Mouse (Mus musculus): ENCODE measurements around the gene Mfap1a.
A peak's percentile ranks its signal among the peaks of the same experiment; 100 is the strongest.
"Not testable (repeated sequence)": the region's sequence is repeated elsewhere in the genome, so short reads cannot be mapped to it uniquely, and the experiment has no call there.

Gene Mfap1a

DNA sequence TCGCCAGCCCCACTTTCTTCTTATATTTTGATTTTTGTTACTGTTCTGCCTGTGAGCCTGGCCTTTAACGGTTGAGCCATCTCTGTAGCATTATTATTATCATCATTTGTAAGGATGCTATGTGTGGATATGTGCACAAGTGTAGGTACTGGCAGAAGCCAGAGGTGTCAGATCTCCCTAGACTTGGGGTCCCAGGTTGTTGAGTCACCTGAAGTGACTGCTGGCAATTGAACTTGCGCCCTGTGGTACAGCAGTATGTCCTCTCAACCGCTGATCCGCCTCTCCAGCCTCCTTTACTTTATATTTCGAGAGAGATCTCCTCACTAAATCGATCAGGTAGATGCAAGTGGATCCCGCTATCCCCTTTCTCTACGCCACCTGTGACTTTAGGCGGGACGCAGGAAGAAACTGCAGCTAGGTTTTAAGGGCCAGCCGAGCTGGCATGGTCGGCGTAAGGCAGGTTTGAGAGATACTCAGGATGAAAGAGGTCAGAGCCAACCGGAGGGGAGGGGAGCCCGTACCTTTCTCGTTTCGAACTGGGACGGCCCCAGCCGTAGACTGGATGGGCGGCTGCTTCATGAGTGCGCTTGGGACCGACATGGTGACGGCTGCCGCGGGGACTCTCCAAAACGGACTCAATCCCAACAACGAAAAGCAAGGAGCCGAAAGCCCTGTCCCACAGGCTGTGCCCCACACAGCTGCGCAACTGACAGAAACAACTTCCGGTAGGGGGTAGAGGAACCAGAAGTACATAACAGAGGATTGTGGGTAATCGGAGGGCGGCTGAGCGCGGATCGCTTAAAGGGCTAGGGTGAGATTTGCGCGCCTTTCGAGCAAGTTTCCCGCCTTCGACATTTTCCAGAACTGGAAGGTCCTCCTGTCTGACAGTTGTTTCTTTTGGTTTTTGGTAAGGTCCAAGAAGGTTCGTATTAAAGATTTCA is at the start of gene Mfap1a, which contains the start of gene Wdr76:
Gene Mfap1a (minus strand): TSS at position 724 of the 941 bp plus-strand sequence.
Gene Wdr76 (plus strand): TSS at position 782 of the 941 bp plus-strand sequence.
- DNase-seq, result peak; percentile 89

DNA sequence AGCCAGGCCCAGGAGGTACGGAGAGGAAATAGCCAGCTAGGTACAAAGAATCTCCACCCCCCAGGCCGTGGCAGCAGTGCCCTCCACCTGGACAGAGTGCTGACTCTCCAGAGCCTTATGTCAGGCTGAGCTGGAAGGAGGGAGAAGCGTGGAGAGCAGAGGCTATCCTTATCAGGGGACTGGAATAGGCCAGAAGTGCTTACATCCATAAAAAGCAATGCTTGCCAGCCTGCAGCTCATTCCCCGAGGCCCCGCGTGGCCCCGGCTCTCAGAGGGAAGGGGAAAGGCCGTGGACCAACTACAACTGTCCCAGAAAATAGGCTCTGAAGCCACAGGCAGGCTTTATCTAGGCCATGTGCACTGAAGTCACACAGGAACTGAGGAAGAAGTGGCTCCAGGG is 44.8 kb upstream of the Mfap1a start:
- DNase-seq, result no peak

DNA sequence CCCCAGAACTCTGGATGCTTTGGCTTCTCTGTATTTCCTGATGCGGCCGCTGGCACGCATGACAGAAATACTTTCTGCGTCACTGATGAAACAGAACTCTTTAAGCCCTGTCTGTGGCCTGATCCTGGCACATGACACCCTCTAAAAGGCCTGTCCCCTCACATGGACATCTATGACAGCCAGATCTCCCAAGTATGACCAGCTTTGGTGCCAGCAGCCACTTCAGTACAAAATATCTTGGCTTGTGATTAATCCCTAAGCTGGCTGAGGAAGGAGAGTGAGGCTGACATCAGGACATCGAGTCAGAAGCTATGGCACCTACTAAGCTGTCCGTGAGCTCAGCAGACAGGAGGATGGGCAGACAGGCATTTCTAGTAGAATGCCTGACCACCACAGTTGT is 43.2 kb upstream of the Mfap1a start:
- DNase-seq, result no peak

DNA sequence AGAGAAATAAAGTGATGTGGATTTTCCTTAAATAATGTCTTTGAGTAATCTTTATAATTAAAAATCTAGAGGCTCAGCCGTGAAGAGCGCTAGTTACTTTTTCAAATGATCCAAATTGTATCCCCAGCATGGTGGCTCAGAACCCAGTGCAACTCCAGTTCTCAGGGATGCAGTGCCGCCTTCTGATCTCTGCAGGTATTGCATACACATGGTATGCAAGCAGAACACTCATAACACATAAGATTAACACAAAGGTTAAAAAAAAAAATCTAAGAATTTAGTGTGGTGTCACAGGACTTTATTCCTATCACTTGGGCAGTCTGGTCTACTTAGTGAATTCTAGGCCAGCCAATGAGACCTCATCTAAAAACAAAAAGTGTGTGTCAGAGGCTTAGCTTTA is 38.4 kb upstream of the Mfap1a start:
- no peak for DNase-seq

DNA sequence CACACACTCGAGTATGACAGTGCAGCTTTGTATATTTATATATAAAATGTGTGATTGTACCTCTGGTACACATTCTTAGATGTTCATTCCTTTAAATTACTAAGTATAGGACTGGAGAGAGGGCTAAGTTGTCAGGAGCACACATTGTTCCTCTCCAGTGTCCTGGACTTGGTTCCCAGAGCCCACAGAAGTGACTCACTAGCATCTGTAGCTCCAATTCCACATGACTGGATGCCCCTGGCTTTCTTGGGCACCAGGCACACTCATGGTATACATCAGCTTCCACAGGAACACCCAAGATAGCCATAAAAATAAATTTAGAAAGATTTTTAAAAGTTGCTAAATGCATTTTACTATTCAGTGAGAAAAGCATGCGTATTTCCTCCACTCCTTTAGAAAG is 18.6 kb upstream of the Mfap1a start:
- no peak for DNase-seq

DNA sequence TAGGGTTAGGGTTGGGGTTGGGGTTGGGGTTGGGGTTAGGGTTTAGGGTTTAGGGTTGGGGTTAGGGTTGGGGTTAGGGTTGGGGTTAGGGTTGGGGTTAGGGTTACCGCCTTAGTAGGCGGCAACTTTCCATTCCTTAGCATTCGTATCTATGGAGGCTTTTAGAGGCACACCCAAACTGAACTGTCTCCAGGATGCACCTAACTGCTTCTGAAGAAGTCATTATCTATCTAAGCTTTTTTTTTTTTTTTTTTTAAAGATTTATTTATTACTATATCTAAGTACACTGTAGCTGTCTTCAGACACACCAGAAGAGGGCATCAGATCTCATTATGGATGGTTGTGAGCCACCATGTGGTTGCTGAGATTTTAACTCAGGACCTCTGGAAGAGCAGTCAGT is 16.4 kb upstream of the Mfap1a start:
- not testable (repeated sequence) for DNase-seq

DNA sequence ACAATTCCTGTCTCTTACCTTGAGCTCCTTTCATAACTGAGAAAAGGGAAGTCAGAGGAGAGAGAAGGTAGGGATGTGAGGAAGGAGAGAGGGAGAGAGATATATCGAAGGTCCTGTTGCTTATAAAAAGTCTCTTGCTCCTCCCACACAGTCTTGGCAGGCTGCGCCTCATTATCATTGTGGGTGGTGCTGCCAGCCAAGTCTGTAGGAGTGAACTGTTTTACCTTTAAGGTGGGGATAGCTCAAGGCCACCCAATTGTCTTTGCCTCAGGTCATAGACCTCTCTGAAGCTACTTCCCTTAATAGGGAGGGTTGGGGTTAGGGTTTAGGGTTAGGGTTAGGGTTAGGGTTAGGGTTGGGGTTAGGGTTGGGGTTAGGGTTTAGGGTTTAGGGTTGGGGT is 15.5 kb upstream of the Mfap1a start:
- DNase-seq, result no peak

DNA sequence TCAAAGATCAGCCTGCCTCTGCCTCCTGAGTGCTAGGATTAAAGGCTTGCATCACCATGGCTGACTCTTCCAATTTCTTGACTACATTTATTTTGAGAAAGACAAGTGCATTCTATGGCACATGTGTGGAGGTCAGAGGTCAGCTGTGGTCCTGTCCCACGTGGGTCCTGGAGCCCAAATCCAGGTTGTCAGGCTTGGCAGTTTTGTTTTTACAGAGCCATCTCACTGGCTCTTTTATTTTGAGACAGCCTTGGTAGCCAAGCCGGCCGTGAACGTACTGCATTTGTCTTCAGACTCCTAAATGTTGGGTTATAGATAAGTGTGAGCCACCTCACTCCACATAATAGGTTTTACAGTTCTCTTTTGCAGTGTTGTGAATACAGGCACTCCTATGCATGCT is 12.2 kb upstream of the Mfap1a start:
- not testable (repeated sequence) for DNase-seq

DNA sequence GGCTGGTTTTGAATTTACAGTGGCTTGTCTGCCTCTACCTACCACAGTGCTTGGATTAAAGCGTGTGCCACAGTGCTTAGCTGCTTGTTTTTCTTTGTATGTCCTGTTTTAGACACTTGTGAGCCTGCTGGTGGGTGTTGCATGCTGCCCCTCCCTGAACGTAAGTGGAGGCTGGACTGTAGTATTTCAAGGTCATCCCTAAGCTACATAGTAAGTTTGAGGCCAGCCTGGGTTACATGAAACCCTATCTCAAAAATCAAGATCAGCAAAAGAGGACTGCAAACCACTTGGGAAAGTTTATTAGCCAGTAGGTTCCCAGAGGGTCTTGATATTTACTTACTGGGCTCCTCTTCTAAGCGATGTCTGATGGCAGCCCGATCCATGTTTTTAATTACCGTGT is 11.6 kb upstream of the Mfap1a start:
- DNase-seq, result no peak

DNA sequence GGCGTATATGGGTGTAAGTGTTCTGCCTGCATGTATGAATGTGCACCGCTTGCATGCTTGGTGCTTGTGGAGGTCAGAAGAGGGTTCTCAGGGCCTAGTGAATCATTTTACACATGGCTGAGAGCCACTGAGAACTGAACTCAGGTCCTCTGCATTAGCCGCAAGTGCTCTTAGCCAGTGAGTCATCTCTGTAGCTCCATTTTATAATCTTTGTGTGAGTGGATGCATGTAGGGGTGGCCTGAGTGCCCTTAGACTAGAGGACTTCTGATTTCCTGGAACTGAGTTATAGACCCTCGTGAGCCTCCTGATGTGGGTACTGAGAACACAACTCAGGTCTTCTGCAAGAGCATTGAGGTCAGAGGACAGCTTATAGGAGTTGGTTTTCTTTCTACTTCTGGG is 7.7 kb upstream of the Mfap1a start:
- no peak for DNase-seq

DNA sequence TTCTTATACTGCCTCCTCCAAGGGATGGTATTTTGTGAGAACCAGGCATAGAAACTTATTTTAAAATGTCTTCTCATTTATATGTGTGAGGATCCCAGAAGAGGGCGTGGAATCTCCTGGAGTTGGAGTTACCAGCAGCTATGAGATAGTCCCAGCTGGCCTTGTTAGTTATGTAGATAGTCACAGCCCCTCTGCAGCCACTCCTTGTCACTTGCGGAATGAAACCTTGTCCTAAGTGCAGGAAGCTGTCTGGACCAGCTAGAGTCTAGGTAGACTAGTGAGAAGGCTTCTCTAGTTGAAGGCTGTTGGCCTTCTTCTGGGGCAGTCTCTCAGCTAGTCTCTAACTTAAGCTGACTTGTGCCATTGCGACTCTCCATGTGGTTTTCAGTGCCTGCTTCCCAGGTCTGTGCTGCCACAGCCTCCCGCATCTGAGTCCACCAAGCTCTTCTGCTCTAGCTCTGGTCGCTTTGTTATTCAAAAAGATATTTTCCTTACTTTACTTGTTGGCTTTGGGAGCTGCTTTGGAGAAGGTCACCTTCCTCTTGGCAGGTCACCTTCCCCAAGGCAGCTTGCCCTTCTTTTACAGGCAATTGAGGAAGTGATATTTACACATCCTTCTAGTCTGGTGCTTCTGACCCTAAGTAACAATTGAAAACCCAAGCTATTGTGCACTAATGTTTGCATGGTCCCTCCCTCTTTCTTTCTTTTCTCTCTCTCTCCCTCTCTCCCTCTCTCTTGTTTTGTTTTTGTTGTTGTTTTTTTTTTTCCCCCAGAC is 6.7 kb upstream of the Mfap1a start:
- not testable (repeated sequence) for DNase-seq

DNA sequence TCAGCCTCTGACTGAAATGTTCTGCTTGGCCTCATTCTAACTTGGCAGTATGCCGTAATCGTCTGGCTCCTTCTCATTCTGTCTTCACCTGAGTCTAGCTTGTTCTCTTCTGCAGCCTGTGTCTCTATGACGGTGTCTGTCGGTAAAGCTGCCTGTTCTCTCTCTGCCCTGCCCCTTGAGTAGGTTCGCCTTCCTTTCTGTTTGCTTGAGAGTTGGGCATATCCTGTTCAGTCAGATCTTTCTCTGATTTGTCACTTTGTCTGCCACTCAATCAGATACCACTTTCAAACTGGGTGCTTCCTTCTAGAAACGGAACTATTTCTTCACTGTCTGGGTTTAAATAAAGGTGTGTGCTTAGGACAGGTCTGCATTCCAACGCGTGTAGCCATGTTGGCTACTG is 4.9 kb upstream of the Mfap1a start:
- peak; percentile 14 for DNase-seq

DNA sequence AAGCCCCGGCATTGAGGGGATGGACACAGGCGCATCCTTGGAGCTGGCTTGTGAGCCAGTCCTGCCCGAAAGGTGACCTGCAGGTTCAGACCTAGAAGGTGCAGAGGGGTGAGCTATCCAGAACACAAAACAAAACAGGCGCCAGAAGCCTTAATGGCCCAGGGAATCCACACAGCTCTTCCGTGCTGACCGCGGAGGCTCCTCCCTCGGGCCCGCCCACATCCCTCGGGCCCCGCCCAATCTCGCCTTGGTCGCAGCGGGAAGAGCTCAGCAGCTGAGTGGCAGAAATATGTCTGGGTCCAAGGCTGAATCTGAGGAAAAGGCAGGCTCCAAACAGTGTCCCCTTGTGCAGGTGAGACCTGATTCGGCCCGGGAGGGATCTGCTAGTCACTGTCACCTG is 3.1 kb upstream of the Mfap1a start:
- peak; percentile 43 for DNase-seq

DNA sequence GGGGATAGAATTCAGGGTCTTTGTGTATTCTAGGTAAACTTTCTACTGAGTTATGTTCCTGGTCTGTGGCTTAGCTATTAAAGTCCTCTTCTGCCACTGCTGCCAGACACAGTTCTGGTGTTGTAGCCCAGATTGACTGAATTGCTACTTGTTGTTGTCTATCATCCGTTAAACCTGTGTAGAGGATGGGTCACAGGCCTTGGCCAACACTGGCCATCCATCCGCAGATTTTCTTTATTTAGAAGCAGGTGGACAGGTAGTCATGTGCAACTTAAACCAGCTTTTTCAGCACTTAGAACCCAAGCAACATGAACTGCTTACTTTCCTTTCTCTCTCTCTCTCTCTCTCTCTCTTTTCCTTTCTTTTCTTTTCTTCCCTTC is 1.5 kb upstream of the Mfap1a start:
- DNase-seq, result no peak

DNA sequence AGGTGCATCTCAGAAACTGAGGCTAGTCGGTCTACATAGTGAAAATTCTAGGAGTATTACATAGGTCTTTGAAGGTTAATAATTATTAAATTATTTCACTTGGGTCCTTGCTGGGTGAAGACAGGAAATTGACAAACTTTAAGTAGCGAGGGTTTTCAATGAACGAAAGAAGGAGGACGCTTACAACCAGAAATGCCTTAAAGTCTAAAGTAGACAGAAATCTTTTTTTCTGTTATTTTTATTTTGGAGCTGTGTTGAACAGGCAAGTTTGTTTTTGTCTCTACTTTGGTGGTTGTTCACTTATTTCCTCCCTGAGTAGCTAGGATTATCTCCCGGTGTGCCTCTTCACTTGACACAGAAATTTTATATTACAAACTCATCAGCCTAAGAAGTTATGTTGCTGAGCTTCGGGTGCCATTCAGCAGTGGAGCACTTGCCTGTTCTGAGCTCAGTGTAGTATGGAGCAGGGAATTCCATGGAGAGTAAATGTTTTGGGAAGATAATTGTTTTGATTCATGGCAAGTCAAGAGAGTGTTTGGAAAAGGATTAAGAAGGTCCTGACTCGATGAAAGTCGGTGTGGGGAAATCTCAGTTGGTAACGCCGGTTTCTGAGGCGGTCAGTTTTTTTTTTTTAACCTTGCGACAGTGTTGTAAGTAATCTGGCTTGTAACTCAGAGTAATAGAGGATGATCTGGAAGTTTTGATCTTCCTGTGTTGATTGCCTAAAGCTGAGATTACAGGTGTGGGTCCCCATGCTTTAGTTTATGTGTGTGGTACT is 897 bp upstream of the Mfap1a start:
- no peak for DNase-seq

DNA sequence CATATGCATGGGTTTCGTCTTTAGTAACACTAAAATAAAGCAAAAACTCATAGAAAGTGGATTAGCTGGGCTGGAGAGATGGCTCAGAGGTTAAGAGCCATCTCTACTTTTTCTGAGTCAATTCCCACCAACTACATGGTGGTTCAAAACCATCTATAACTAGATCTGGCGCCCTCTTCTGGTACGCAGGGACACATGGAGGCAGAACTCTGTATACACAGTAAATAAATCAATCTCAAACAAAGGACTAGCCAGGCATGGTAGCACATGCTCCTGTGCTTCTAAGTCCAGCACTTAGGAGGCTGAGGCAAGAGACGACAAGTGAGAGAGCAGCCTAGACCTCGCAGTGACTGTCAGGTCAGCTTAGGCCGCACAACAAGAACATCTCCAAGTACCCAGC is 4.9 kb downstream of the Mfap1a start:
- DNase-seq, result not testable (repeated sequence)

DNA sequence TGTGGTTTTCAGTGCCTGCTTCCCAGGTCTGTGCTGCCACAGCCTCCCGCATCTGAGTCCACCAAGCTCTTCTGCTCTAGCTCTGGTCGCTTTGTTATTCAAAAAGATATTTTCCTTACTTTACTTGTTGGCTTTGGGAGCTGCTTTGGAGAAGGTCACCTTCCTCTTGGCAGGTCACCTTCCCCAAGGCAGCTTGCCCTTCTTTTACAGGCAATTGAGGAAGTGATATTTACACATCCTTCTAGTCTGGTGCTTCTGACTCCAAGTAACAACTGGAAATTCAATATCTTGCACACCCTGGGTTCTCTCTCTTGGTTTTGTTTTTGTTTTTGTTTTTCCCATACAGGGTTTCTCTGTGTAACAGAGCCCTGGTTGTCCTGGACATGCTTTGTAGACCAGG is 22.1 kb downstream of the Mfap1a start:
- not testable (repeated sequence) for DNase-seq

DNA sequence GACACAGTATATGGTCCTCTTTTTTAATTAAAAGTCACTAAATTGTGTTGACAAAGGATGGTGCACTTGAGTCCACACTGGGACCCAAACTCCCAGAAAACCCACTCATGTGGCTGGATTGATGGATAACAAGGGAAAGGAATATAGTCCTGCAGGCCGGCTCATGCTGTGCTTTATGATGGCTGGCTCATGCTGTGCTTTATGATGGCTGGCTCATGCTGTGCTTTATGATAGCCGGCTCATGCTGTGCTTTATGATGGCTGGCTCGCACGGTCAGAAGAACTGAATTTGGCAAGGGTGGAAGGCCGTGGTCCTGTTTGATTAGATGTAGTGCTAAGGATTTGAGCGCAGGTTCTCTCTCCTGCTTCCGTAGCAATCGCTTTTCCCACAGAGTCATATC is 22.9 kb downstream of the Mfap1a start:
- no peak for DNase-seq

DNA sequence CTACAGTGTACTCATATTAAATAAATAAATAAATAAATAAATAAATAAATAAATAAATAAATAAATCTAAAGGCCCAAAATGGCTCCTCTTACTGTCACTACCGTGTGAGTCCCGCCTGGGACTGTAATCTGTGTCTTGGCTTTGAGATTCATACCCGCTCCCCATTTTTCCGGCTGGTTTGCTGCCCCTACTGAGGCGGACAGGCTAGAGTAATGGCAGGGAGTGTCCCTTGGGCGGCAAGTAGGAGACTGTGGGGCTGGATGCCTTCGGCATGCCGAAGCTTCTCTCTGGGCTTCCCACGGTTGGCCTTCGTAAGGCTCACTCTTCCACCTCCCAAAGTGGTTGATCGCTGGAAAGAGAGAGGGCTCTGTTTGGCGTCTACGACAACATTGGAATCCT is 25.5 kb downstream of the Mfap1a start:
- DNase-seq, result not testable (repeated sequence)

DNA sequence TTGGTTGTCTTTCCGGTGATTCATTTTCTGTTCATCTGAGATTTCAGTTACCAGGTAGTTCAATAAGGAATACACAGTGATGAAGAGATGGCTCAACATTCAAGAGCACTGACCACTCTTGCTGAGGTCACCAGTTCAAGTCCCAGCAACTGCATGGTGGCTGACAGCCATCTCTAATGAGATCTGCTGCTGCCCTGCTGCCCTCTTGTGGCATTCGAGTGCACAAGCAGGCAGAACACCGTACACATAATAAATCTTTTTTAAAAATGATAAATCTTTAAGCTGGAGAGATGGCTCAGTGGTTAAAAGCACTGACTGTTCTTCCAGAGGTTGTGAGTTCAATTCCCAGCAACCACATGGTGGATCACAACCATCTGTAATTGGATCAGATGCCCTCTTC is 26.0 kb downstream of the Mfap1a start:
- peak; percentile 43 for DNase-seq

DNA sequence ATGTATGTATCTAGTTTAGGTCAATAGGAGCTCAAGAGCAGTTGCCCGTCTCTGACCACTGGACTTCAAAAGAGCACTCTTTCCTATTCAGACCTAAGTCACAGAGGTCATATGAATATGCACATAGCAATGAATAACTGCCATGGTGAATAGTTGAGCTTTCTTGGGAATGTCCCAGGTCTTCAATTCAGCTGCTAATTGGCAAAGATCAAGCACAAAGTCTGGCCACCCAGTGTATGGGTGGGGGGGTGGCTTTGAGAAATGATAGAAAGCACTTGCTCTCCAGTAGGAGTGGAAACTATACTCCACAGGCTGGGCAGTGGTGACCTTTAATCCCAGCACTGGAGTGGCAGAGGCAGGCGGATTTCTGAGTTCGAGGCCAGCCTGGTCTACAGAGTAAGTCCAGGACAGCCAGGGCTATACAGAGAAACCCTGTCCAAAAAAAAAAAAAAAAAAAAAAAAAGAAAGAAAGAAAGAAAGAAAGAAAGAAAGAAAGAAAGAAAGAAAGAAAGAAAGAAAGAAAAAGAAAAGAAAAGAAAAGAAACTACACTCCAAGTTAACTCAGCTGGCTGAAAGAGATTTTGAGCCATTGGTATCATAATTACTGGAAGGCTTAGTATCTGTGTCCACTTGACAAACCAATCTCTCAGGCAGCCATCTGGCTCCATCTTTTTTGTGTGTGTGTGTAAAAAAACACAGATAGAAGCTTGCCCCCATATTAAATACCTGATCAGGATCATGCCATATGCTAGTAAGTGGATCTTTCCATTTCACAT is 28.8 kb downstream of the Mfap1a start:
- no peak for DNase-seq

DNA sequence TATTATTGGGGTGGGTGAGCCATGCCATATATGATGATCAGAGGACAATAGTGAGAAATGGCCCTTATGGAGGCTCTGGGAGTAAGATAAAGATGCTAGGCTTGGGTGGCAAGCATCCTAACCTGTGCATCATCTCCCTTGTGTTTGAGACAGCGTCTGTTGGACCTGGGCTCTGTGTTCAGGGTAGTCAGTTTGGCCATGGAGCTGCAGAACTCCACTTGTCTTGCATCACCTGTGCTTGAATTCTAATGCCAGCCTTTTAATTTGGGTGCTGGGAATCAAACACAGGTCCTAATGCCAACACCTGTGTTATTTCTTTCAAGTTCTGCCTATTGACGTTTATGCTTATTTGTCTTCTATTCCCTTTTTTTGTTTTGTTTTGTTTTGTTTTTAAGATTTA is 31.2 kb downstream of the Mfap1a start:
- DNase-seq, result not testable (repeated sequence)

DNA sequence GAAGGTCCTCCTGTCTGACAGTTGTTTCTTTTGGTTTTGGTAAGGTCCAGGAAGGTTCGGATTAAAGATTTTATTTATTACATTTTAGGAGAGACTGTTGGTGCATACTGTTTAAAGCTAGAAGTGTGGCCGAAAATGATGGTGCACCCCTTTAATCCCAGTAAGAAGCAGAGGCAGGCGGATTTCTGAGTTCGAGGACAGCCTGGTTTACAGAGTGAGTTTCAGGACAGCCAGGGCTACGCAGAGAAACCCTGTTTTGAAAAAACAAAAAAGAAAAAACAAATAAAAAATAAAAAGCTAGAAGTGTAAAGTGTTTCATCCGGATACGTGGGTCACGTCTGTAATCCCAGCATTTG is 32.3 kb downstream of the Mfap1a start:
- DNase-seq, result no peak
